Mouse (Mus musculus) left cerebral cortex, postnatal 36 days (tissue): Measurements from ENCODE around the gene Spem2. TPM values are rescaled to one million over a fixed set of nuclear protein-coding genes. Genes with fewer than 3 reads are reported as not detected.
"Not testable (repeated sequence)": the region's sequence is repeated elsewhere in the genome, so short reads cannot be mapped to it uniquely, and the experiment has no call there.

Experiments used
- DNase-seq, 2 experiments: peaks; one replicate each; pipeline ENCODE4 v3.0.0; 2021 to 2022; ENCODE audit warnings: low spot score in 2 of 2, mixed read lengths in 1 of 2
- intact Hi-C: fragments of 180-260 bp; cut with DNase I; formaldehyde crosslinking; loops from one replicate; pipeline ENCODE4 v1.15.1; 2025
- total RNA-seq, 2 experiments: library from RNA; stranded (reverse); gene quantifications; 2 replicates each; pipeline ENCODE4 v1.2.3; 2021

Gene Spem2
- not detected for total RNA-seq

DNA sequence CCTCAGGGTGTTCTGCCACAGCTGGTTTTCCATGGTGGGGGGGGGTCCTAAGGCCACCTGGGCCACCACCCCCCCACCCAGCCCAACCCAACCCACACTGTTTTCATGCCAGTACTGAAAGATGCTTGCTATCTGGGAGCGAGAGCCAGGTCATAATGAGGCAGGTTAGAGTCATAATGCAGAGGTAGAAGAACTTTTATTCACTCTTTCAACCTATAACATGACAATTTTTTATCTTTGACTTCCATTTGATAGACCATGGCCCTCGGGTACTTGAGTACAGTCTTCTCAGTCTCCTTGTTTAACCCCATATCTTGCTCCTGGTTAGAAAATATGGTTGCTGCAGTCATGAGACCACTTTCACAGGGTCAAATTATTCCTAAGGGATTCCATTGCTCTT is at the start of gene Spem2:
Spem2 (minus strand) TSS at position 101 of the 400 bp plus-strand sequence.
- intact Hi-C loops: no loop called here
- DNase-seq: no peak

DNA sequence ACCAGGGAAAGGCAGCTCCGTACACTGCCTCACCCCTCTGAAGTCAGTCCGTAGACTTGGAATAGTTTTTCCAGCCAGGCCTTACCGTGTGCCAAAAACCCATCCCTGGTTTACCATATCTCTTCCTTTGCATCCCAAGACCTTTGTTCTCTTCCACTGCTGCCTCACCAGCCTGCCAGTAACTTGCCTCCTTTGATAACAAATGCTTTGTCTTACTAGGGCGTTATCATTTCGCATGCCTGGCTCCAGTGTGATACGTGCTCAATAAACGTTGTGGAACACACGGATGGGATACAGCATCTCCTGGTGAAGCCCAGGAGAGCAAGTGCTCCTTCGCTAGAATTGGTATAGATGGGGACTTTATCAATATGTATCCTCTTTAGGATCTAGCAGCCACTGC is 49.1 kb upstream of the Spem2 start:
- DNase-seq: no peak
- intact Hi-C loops: no loop called here

DNA sequence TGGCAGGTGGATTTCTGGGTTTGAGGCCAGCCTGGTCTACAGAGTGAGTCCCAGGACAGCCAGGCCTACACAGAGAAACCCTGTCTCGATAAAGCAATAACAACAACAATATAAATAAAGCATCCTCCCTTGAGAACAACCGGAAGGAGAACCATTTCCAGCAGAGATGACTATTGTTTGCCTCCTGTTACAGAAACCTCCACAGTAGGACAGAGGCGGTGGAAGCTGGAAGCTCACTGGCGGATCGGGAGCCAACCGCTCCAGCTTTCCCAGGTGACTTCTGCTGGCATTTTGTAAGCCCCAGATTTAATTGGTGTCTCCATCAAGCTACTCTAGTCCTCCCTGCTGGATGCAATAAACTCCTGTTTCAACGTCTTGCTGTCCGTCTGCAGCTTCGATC is 47.3 kb upstream of the Spem2 start:
- DNase-seq: no peak
- intact Hi-C loops: no loop called here

DNA sequence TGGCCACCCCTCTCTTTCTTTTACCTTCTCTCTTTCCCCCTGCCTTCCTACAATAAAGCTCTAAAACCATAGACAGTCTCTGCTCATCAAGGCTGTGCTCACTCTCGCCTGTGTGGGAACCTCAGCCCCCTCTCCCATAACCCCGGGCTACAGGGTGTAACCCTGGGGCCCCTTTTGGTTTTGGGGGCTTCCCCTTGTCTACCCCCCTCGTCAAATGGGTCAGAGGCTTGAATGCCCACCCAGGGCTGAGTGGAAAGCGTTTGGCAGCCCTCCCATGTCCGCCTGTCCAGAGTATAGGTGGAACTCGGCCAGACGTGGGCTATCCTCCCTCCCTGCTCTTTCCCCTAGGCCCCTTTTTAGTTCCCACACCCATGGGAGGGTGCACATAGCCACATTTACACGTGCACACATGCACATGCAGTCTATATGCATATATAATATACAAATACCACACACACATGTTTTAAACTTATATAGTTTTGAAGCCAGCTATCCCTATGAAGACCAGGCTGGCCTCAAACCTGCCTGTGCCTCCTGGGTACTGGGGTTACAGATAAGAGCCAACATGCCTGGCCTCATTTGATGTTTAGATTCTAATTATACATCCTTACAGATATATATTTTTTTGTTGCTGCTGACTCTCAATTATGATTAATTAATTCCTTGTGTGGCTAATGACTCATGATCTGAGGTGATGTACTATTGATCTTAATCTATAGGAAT is 46.0 kb upstream of the Spem2 start:
- intact Hi-C loops: no loop called here
- no peak for DNase-seq

DNA sequence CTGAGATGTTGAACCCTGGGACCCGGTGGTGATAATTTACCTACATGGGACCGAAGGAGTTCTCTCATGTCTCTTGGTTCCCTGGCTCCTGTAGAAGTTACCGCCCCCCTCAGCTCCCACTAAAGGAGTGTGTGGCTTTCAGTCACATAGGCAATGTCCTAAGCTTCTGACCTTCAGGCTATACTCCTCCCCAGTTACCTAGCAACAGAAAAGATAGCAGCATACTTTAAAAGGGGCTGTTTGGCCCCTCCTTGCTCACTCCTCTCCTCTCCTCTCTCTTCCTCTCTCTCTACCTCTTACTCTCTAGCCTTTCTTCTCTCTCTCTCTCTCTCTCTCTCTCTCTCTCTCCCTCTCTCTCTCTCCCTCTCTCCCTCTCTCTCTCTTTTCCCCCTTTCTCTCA is 45.5 kb upstream of the Spem2 start:
- DNase-seq, intact Hi-C loops: not testable (repeated sequence)

DNA sequence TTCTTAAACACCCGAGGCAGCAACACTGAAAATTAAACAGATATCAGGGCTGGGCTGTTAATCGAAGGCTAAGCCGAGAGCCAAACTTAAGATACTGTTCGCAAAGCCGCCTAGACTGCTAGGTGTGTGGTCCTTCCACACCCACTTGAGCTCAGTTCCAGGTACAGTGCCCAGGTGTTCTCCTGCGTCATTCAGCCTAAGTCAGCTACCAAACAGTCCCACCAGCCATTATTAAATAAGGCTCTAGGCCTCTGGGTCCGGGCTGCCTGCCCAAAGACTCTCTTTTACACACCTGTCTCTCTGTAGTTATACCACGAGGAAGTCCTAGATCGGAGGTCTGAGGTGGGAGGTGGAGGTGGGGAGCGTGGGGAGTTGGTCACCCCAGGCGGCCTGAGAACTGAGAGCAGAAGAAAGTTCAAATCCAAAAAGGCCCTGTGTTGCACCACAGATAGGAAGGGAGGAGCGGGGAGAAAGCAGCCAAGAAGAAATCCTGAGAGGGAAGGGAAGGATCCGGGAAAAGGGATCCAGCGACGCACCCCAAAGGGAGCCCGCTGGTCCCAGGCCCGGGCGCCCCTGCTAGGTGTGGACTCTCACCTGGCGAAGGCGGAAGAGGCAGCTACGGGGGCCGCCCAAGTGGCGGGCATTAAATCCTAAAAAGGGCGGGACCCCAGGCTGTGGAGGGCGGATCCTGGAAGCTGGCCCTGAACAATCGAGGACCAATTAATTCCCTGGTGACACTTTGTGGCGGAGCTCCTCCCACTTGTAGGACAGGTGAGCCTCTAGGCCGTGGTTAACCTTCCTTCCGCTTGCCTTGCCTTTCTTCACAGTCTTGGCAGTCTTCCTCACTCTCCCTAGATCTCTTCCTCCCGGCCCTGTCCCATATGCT is 40.1 kb upstream of the Spem2 start, which contains the start of gene Tnk1:
Tnk1 (minus strand) TSS at position 618 of the 886 bp plus-strand sequence.
- intact Hi-C loops: no loop called here
- DNase-seq: no peak

DNA sequence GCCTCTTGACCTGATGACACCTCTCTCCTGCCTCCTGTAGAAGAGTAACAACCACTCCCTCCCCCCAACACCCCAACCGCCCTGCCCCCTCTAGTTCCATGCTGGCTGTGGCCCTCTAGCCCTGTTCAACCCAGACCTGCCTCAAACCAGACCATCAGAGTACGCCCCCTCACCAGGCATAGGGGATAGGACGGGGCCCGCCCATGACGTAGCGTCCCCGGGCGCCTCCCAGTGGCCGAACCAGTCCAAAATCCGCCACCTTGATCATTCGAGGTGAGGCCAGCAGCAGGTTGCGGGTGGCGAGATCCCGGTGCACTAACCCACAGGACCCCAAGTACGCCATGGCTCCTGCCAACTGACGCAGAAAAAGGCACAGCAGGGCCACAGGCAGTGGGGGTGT is 37.1 kb upstream of the Spem2 start:
- intact Hi-C loops: no loop called here
- DNase-seq: no peak

DNA sequence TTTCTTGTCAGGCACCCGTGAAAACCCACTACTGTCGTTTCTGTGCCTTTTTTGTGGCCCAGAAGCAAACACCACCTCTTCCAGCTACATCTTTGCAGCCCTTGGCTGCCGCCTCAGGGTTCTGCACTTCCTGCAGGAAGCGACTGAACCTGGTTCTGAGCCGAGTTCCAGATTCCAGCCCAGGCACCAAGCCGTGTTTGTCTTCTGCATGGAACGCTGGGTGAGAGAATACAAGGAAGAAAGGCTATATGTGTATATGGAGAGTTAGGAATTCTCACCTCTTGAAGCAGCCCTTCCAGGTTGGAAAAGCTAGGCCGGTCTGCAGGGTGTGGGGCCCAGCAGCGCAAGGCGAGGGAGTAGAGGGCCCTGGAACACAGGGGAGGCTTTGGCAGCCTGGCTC is 36.4 kb upstream of the Spem2 start:
- intact Hi-C loops: no loop called here
- no peak for DNase-seq

DNA sequence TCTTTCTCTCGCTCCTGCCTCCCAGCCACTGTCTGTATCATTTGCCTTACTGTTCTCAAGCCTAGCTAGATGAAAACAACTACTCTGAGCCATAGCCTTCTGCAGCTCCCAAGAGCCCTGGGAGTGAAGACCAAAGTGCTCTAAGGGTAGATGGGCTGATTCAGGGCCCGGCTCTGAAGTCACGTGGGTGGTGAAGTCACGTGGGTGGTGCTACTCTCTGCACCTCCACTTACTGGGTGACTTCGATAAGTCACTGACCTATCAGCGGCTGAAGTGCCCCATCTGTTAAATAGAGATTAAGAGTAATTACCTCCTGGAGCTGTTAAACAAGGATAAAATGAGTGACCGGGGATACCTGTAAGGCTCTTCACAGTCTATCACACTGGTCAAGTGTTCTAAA is 35.7 kb upstream of the Spem2 start:
- no peak for DNase-seq
- intact Hi-C loops: no loop called here

DNA sequence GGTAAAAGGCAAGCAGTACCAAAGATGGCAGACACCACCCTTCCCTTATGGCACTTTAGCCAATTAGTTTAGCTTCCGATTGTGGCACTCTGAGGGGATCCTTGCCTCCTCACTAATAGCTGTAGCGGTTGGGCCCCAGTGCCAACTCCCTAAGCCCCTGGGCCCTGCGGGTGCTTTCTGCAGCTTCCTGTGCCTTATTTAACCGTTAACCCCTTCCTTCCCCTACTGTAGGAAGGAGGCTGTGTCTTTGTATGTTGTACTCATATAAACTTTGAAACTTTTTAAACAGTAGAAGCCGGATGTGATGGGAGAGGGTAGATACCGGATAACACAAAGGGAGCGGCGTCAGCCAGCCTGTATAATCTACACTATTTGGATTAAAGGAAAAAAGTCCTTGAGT is 32.5 kb upstream of the Spem2 start:
- DNase-seq: no peak
- intact Hi-C loops: no loop called here

DNA sequence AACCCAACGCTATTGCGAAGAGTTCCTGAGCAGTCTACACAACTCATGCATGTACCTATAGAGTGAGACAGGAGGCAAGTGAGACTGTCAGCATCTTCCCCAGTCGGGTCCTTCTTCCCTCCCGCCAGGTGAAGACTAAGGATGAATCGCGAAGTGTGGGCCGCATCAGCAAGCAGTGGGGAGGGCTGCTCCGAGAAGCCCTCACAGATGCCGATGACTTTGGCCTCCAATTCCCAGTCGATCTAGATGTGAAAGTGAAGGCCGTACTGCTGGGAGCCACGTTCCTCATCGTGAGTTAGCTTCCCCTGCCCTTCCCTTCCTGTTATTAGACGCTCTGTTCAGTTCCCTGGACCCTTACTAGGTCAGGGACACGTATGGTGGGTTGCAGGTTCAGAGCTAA is 31.6 kb upstream of the Spem2 start:
- intact Hi-C loops: no loop called here
- DNase-seq: no peak

DNA sequence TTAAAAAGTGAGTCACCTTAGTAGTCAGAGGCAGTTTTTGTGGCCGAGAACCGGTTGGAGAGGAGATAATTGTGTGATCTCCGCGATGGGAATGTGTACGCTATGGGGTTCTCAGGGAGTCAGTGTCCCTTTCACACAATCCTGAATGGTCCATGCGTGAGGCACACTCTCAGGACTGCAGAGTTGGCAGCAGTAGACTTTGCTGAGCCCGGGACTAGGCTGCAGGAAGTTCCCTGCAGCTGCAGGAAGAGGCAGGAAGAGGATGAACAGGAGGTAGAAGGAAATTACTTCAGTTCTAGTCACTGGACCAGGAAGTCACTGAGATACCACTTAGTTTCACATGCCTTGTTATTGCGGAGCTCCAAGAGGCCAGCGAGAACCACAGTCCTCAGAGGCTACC is 30.9 kb upstream of the Spem2 start:
- intact Hi-C loops: no loop called here
- no peak for DNase-seq

DNA sequence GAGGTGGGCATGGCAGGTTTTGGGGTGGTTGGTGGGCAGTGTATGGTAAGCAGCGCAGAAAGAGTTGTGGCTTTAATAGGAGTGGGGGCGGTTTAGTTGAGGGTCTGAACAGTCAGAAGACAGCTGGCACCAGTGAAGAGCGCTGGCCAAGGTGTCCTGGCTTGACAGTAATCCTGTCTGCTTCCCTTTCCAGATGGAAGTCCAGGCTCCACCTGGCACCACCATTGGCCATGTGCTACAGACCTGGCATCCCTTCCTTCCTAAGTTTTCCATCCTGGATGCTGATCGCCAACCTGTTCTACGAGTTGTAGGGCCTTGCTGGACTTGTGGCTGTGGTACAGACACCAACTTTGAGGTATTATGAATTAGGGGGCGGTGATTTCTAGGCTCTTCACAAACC is 29.8 kb upstream of the Spem2 start:
- intact Hi-C loops: no loop called here
- DNase-seq: no peak

DNA sequence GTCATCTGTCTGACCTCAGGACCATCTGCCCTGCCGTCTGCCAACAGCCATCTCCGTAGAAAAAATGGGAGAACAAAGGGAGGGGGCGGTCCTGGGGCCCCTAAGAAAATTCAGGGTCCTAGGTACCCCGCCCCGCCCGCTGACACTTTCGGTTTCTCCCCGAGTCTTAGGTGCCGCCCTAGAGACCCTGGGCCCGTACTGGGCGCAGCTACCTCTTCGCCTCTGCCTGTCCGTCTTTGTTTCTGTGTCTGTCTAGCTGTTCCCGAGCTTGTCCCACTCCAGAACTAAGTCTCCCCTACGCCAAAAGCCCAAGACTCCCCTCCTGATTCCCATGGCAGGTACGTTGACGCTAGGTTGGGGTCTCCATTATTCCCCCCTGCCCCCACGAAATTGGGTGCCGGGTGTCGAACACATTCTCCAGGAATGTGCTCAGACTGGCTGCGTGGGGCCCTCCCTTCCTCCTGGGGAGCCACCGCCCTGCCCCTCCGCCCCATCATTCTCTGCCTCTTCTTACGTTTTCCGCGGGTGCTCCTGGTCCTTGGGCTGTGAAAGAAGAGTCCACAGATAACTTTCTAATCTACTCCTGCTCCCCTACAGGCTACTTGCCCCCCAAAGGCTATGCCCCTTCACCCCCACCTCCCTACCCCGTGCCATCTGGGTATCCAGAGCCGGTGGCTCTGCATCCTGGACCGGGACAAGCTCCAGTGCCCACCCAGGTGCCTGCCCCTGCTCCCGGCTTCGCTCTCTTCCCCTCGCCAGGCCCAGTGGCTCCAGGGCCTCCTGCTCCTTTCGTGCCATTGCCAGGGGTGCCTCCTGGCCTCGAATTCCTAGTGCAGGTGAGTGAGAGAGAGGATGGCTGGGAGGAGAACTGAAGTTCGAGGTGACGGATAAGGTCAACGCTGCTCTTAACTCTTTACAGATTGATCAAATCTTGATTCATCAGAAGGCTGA is 28.7 kb upstream of the Spem2 start:
- no peak for DNase-seq
- intact Hi-C loops: no loop called here

DNA sequence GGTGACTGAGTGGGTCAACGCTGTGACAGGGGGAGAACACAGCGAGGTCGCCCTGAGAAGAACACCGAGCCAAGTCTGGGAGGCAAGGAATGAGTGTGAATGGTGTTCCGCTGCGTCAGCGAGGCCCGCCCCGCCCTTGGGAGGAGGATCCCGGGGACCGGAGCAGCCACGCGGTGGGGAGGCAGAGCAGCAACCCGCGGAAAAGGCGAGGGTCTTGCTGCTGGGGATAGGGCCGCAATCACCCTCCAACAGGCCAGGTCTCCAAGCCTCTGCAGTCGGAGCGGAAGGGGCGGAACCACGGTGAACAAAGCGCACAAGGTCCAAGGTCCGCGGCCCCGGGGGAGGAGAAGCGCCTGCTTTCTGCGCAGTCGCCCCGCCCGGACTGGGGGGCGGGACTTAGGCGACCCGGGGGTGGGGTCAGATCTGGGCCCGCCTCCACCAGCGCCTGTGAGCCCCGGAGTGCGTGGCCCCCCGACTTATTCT is 28.0 kb upstream of the Spem2 start, which contains the start of gene Plscr3:
Plscr3 (plus strand) TSS at position 179 of the 483 bp plus-strand sequence.
- peak; percentile 87 to 88 for DNase-seq
- intact Hi-C loops: no loop called here

DNA sequence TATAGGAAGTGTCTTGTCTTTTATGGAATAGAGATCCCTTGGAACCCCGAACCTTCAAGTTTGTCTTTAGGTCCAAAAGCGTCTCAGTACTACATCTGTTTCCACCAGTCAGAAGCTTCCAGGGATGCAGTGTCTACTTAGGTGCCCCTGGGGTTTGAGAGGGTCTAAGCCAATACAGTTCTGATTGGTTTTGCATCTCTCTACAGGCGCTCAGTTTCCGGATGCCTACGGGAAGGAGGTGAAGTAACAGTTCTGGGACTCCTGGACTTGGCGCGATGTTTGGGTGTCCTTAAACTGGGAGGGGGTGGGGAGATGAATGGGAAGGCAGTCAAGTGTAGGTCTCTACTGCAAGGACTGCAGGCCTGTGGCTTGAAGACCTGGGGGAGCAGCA is 20.4 kb upstream of the Spem2 start:
- intact Hi-C loops: loop anchor here (5.0 kb wide), 1 partner anchor 64 kb away; the partner anchor contains the start of genes 2810408A11Rik and Neurl4
- no peak for DNase-seq

DNA sequence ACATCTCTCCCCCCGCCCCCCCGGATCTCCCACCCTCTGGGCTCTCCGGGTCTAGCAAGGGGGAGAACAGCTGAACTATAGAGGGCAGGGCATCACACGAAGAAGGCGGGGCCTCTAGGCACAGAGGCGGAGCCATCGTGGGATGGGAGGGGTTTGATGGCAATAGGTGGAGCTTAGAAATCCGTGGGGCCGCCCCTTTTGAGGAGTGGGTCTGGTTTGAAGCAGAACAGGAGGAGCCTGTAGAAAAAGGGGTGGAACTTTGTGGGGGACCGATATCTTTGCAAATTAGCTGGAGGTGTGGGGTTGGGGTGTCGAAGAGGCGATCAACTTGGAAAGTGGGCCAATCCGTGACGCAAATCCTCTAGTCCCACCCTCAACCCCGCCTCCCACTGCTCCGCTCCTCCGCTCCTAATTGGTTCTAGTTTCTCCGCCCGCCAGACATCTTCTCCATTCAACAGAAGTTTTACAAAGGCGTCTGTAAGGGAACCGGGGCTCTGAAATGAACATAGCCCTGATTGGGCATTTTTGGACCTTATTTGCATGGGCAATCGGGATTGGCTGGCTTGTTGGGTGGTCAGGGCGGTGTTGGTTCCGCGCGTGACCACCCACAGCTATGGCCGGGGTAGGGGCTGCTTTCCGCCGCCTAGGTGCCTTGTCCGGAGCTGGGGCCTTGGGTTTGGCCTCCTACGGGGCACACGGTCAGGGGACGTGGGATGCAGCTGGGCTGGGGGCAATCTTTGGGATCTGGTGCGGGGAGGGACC is 19.9 kb upstream of the Spem2 start, which contains the start of gene Tmem256:
Tmem256 (plus strand) TSS at position 563 of the 762 bp plus-strand sequence.
- intact Hi-C loops: loop anchor here (2.0 to 5.0 kb wide), 3 partner anchors 35 to 79 kb away; partner anchors contain the start of genes 2810408A11Rik, Neurl4 and Polr2a
- DNase-seq: peak; percentile 95 to 96

DNA sequence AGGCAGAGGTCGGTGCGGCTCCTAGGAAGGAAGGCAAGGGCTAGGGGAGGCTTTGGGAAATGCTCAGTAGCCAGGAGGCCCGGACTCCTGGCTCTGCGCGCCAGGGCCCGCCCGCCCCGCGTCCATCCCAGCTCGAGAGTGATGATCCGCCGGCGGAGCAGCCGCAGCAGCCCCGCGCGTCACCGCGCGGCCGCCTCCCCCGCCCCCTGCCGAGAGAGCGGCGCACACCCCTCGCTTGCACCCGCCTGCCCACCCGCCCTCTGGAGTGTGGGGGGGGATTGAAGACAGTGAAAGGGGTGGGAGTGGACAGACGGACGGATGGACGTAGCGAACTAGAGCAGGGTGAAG is 19.3 kb upstream of the Spem2 start, which contains the start of gene Nlgn2:
Nlgn2 (minus strand) TSS at position 181 of the 348 bp plus-strand sequence.
- intact Hi-C loops: loop anchor here (2.0 to 5.0 kb wide), 3 partner anchors 35 to 79 kb away; partner anchors contain the start of genes 2810408A11Rik, Neurl4 and Polr2a
- peak in 1 of 2 experiments; percentile 93 for DNase-seq
